Mouse (Mus musculus) heart, postnatal 25 days (tissue): ENCODE results near the gene Whrn. TPM values are rescaled to one million over a fixed set of nuclear protein-coding genes. Genes with fewer than 3 reads are reported as not detected.
A peak's percentile ranks its signal among the peaks of the same experiment; 100 is the strongest.

Experiments used
- DNase-seq: peaks from one replicate; pipeline ENCODE4 v3.0.0; 2022; ENCODE audit warnings: low spot score
- intact Hi-C: fragments of 180-260 bp; cut with DNase I; formaldehyde crosslinking; loops from one replicate; pipeline ENCODE4 v1.15.1; 2025
- total RNA-seq, 2 experiments: library from RNA; stranded (reverse); gene quantifications; 2 replicates each; pipeline ENCODE4 v1.2.3; 2021

Whrn gene
- total RNA-seq, 2 experiments from 2014 or later = 36.9 to 41.9 TPM

DNA sequence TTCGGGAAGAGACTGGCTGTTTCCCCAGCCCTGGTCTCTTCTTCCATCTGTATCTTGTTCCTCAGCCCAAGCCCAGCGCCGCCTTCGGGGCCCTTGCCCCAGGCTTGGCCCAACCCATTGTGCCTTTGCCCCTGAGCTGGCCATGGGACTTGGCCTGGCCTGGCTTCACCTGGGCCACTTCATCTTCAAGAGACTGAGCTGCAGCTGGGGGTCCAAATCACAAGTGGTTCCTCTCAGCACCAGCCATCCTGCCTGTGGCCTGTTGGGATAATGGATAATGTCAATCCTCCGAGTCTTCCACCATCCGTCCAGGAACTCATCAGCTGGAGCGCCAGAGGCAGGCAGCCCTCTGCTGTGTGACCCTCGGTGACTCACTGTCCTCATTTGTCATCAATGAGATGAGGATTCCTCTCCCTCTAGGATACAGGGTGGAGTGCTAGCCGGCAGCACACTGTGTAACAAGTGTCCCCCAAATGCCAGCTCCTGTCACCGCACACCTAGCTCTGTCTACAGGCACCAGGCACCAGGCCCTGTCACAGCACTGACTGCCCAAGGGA lies 97.7 kb downstream of the Whrn start:
- intact Hi-C loops = no loop called here
- no peak for DNase-seq

DNA sequence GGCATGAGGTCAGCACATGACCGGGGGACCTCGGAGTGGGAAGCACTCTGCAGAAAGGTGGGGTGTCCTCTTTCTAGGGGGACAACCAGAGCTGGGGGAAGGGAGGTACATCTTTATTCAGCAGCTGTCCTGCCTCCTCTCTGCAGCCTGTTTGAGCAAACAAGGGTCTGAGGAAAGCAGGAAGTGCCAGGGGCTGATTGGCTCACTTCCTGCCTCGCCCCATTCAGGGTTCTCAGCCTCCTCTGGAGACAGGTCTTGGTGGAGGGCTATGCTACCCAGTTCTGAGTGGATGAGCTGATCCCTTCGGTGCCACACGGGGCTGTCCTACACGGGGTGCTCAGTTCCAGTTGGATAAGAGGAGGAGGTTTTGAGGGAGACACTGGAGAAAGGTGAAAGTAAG lies 104.5 kb downstream of the Whrn start:
- DNase-seq = no peak
- intact Hi-C loops = no loop called here

- intact Hi-C loops = no loop called here
Measured at GRCm38 (mm10) chr4:63389887-63390528, 105.8 kb downstream of the Whrn start.

DNA sequence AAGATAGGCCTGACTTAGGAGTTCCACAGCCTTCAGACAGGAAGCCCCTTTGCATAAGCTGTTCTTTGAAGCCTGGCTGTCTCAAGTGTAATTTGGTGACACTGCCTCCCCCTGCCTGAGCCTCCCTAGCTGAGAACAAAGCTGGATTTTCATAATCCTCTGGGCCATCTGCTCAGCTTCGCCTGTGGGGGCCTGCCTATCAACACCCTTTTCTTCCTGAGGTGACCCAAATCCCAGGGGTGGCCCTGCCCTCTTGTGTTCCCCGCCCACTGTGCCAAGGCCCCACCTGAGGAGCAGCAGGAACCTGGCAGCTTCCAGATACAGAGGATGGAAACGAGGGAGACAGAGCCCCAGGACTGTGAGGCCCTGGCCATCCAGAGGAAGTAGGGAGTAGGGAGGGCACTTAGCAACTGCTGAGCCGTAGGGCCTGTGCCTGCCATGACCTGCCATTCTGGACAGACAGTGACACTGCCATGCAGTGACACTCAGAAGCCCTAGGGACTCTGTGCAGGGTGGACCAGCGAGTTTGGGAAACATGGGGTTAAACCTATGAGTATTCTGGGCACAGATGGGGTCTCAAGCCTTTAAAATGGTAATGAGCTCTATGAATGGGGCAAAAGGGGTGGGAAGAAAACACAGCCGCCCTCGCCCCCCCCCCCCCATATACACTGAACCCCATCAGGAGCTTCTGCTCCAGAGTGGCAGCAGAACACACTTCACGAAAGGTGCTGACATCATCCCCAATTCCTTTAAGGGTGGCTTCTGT lies 106.5 kb downstream of the Whrn start:
- intact Hi-C loops = no loop called here
- no peak for DNase-seq

More at GRCm38 (mm10) chr4:63389887-63390528, 105.8 kb downstream of the Whrn start:
- no peak for DNase-seq

- no peak for DNase-seq
- intact Hi-C loops = no loop called here
Measured at GRCm38 (mm10) chr4:63388029-63388428, 107.8 kb downstream of the Whrn start.

- no peak for DNase-seq
Measured at GRCm38 (mm10) chr4:63385784-63386183, 110.0 kb downstream of the Whrn start.

DNA sequence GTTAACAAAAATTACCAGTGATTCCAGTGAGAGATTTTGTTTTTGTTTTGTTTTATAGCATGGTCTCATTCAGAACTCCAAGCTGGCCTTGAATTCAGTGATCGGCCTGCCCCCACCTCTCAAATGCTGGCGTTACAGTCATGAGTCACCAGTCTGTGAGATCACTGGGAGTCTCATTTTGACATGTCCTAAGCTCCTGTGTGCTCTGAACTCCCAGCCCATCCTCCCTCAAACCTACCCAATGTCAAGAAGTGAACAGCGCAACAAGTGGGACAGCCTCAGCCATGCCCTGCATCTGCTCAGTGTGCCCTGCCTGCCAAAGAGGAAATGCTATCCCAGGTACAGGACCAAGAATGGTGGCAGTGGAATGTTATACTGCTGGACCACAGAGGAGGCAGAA lies 110.5 kb downstream of the Whrn start:
- intact Hi-C loops = no loop called here
- DNase-seq = no peak

More at GRCm38 (mm10) chr4:63385784-63386183, 110.0 kb downstream of the Whrn start:
- intact Hi-C loops = no loop called here

DNA sequence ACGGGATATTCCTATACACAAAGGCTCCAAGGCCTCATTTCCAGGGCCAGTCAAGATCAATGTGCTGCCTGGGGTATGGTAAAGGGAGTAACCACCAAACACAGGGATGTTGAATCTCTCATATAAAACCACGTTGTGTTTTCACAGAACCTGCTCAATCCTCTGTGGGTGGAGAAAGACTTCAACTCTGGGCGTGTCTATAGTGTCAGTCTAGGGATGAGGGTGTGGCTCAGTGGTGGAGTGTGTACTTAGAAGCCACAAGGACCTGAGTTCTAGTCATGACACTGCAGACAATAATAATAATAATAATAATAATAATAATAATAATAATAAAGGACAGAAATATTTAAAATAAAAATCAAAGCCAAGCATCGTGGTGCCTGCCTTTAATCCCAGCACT lies 111.5 kb downstream of the Whrn start:
- intact Hi-C loops = no loop called here
- no peak for DNase-seq

DNA sequence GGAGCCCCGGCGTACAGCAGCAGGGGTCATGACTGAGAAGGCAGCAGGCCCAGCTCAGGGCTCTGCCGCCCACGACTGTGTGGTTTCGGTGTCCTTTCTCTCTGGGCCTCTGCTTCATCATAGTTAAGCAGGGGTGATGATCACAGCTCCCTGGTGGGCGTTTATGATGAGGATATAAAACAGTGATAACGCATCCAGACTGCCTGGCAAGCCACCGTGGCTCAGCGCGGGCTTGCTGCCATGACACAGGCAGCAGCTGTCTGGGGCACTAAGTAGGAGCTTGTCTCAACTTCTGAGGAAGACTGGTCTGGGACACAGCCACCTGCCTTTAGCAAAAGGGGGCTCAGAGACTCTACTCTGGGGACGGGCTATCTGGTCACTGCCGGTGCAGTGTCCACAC lies 112.3 kb downstream of the Whrn start:
- DNase-seq = no peak
- intact Hi-C loops = no loop called here

GRCm38 (mm10) chr4:63382676-63383369 lies 113.0 kb downstream of the Whrn start:
- intact Hi-C loops = no loop called here
- DNase-seq = no peak

- DNase-seq = no peak
- intact Hi-C loops = no loop called here
Measured at GRCm38 (mm10) chr4:63377483-63377882, 118.3 kb downstream of the Whrn start.

- DNase-seq = no peak
- intact Hi-C loops = no loop called here
Measured at GRCm38 (mm10) chr4:63375367-63375766, 120.4 kb downstream of the Whrn start.

- intact Hi-C loops = loop anchor here (5.0 kb wide), 1 partner anchor 123 kb away; the partner anchor contains the start of gene Whrn
- DNase-seq = no peak
Measured at GRCm38 (mm10) chr4:63374331-63374730, 121.5 kb downstream of the Whrn start.

DNA sequence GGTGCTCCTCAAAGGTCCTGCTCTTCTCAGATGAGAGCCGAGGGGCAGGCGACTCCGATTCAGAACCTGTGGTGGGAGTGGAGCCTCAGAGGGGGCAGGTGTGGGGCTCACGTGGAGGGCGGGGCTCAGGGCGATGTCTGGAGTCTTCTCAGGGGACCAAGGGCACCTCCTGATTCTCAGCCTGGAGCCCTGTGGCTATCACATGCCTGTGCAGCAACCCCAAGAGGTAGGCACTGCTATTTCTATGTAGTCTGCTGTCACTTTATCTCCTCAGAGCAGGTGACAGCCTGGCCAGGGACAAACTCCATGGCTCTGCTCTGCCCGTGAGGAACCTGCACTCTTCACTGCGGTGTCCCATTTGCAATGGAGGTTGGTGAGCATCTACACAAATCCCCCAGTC lies 122.4 kb downstream of the Whrn start:
- intact Hi-C loops = loop anchor here (5.0 kb wide), 1 partner anchor 124 kb away; the partner anchor contains the start of gene Whrn
- DNase-seq = no peak

DNA sequence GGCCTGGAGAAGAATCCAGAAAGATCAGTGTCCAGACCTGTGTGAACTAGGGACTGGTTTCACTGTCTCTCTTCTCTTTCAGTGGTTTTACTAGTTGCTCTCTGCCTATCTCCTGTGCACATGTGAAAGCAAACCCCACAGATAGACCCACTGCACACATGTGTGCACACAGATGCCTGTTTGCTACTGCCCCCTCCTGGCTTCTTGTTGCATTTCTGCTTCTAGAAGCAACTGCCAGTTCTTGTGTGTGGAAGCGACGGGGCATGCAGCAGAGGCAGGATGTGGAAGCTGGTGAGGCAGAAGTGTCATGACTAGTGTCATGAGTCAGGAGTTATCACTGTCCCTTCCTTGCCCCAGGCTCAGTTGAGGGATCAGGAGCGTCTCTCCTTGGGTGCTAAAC lies 123.9 kb downstream of the Whrn start:
- no peak for DNase-seq
- intact Hi-C loops = loop anchor here (5.0 kb wide), 1 partner anchor 125 kb away; the partner anchor contains the start of gene Whrn

- DNase-seq = no peak
- intact Hi-C loops = loop anchor here (5.0 kb wide), 1 partner anchor 126 kb away; the partner anchor contains the start of gene Whrn
Measured at GRCm38 (mm10) chr4:63370897-63371296, 124.9 kb downstream of the Whrn start.

DNA sequence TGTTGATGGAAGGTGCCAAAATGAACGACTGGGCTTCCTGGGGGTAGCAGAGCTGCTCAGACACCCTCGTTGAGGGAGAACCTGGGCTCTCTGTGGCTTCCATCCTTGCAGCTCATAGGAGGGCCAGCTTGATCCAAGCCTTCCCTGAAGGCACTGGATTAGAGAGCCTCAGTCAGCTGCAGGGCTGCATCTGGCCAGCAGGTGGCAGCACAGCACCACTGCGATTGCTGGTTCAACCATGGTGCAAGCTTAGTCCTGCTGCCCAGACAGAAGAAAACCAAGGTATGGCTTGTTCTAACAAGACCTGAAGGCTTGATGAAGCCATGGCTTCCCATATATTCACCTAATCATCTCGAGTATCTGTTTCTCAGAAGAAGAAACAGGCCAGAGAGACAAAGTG lies 127.2 kb downstream of the Whrn start:
- intact Hi-C loops = loop anchor here (2.0 to 5.0 kb wide), 3 partner anchors 40 to 579 kb away; no protein-coding TSS in a partner anchor
- DNase-seq = peak; percentile 49
